Mouse (Mus musculus) CH12.LX (cell line): ENCODE data around the gene Pla2g4e. TPM values are rescaled to one million over a fixed set of nuclear protein-coding genes. Genes with fewer than 3 reads are reported as not detected.

ENCODE experiments used
- DNase-seq: peaks from one replicate; pipeline ENCODE4 v3.0.0-alpha.2; 2013; ENCODE audit errors: extremely low read depth
- H3K27ac ChIP-seq: 2 replicates; pipeline ENCODE4 v1.5.1; 2012; ENCODE audit warnings: low read depth, mild to moderate bottlenecking, control low read depth, moderate library complexity; ENCODE audit not compliant: insufficient read depth
- H3K27me3 ChIP-seq: replicated peaks from 2 replicates; pipeline ENCODE3; 2012; ENCODE audit warnings: inconsistent platforms
- H3K36me3 ChIP-seq, 2 experiments: replicated peaks in 1 of 2; 2 replicates each; pipeline versions ENCODE3 to v1.6.1; 2012; ENCODE audit warnings: inconsistent platforms in 1 of 2, low read length in 1 of 2, mild to moderate bottlenecking in 1 of 2, mixed read lengths in 1 of 2, moderate library complexity in 1 of 2; ENCODE audit not compliant: control insufficient read depth in 1 of 2, insufficient read depth in 1 of 2
- H3K4me1 ChIP-seq, 2 experiments: 2 replicates each; pipeline ENCODE4 v1.6.1; 2012; ENCODE audit warnings: inconsistent platforms in 1 of 2, moderate library complexity in 1 of 2; ENCODE audit not compliant: insufficient read depth in 2 of 2, control insufficient read depth in 1 of 2
- H3K4me2 ChIP-seq: 2 replicates; pipeline ENCODE4 v1.6.1; 2012; ENCODE audit warnings: low read depth, mild to moderate bottlenecking, control low read depth; ENCODE audit not compliant: poor library complexity, insufficient read depth, severe bottlenecking
- H3K4me3 ChIP-seq, 3 experiments: fragments of 150-350 bp in 1 of 3; sonication (generic) in 1 of 3; replicated peaks in 1 of 3; 2 replicates each; pipeline versions ENCODE3 to v1.5.1; 2011 to 2012; ENCODE audit warnings: low read depth in 2 of 3, low read length in 2 of 3, mild to moderate bottlenecking in 2 of 3, moderate library complexity in 2 of 3, control low read depth in 1 of 3, improper control_type of control experiment in 1 of 3, inconsistent platforms in 1 of 3, mixed read lengths in 1 of 3; ENCODE audit not compliant: poor library complexity in 1 of 3
- H3K79me2 ChIP-seq: replicated peaks from 2 replicates; pipeline ENCODE4 v1.6.1; 2012; ENCODE audit warnings: mild to moderate bottlenecking, moderate library complexity; ENCODE audit not compliant: control insufficient read depth, poor library complexity, insufficient read depth, severe bottlenecking; ENCODE audit errors: extremely low read depth
- H3K9ac ChIP-seq: 2 replicates; pipeline ENCODE4 v1.6.1; 2012; ENCODE audit warnings: low read depth, mild to moderate bottlenecking, control low read depth, moderate library complexity; ENCODE audit not compliant: insufficient read depth
- H3K9me3 ChIP-seq: replicated peaks from 2 replicates; pipeline ENCODE3; 2012; ENCODE audit warnings: low read length, inconsistent platforms, mixed read lengths
- BHLHE40 ChIP-seq: IDR thresholded peaks from 2 replicates; pipeline ENCODE4 v1.6.1; 2011; ENCODE audit warnings: mild to moderate bottlenecking, low read depth, low read length, improper control_type of control experiment
- E2F4 ChIP-seq: IDR thresholded peaks from 2 replicates; pipeline ENCODE4 v1.6.1; 2011; ENCODE audit warnings: low read depth, low read length, improper control_type of control experiment; ENCODE audit not compliant: insufficient replicate concordance
- ELF1 ChIP-seq: IDR thresholded peaks from 2 replicates; pipeline ENCODE4 v1.6.1; 2014; ENCODE audit warnings: low read depth, mild to moderate bottlenecking, inconsistent platforms, low read length, improper control_type of control experiment
- IRF4 ChIP-seq: IDR thresholded peaks from 2 replicates; pipeline ENCODE4 v1.6.1; 2014; ENCODE audit warnings: low read depth, mild to moderate bottlenecking, inconsistent platforms, low read length, improper control_type of control experiment
- JUN ChIP-seq: IDR thresholded peaks from 2 replicates; pipeline ENCODE4 v1.6.1; 2011; ENCODE audit warnings: low read depth, mild to moderate bottlenecking, low read length, improper control_type of control experiment, moderate library complexity; ENCODE audit not compliant: insufficient read depth
- MAX ChIP-seq: IDR thresholded peaks from 2 replicates; pipeline ENCODE4 v1.6.1; 2011; ENCODE audit warnings: low read length, improper control_type of control experiment
- MAZ ChIP-seq: IDR thresholded peaks from 2 replicates; pipeline ENCODE4 v1.6.1; 2012; ENCODE audit warnings: low read depth, mild to moderate bottlenecking, inconsistent platforms, low read length, improper control_type of control experiment, moderate library complexity
- MEF2A ChIP-seq: IDR thresholded peaks from 2 replicates; pipeline ENCODE4 v1.6.1; 2014; ENCODE audit warnings: low read depth, mild to moderate bottlenecking, inconsistent platforms, low read length, improper control_type of control experiment, borderline replicate concordance
- MXI1 ChIP-seq: IDR thresholded peaks from 2 replicates; pipeline ENCODE4 v1.6.1; 2011; ENCODE audit warnings: mild to moderate bottlenecking, low read depth, low read length, improper control_type of control experiment
- NELFE ChIP-seq: IDR thresholded peaks from 2 replicates; pipeline ENCODE4 v1.6.1; 2011; ENCODE audit warnings: low read depth, low read length, improper control_type of control experiment
- NRF1 ChIP-seq: IDR thresholded peaks from 2 replicates; pipeline ENCODE4 v1.6.1; 2014; ENCODE audit warnings: low read depth, mild to moderate bottlenecking, inconsistent platforms, low read length, improper control_type of control experiment, moderate library complexity
- RAD21 ChIP-seq: IDR thresholded peaks from 2 replicates; pipeline ENCODE4 v1.6.1; 2011; ENCODE audit warnings: low read depth, mild to moderate bottlenecking, low read length, improper control_type of control experiment, moderate library complexity
- TBP ChIP-seq: conservative IDR thresholded peaks from 2 replicates; pipeline ENCODE4 v1.6.1; 2011; ENCODE audit warnings: low read depth, low read length, improper control_type of control experiment
- TCF12 ChIP-seq: IDR thresholded peaks from 2 replicates; pipeline ENCODE4 v1.6.1; 2014; ENCODE audit warnings: low read depth, mild to moderate bottlenecking, inconsistent platforms, low read length, improper control_type of control experiment
- USF1 ChIP-seq: IDR thresholded peaks from 2 replicates; pipeline ENCODE4 v1.6.1; 2014; ENCODE audit warnings: low read depth, mild to moderate bottlenecking, inconsistent platforms, low read length, improper control_type of control experiment
- dilution Hi-C: fragments of 300-500 bp; cut with MboI; formaldehyde crosslinking; loops from 2 replicates; pipeline ENCODE4 v1.14.3; 2020; ENCODE audit warnings: low sequenced_read_pairs; ENCODE audit not compliant: extremely low pct_unique_long_range_greater_than_20kb, extremely low pct_ligation_motif_present
- in situ Hi-C: fragments of 300-500 bp; cut with MboI; formaldehyde crosslinking; loops from 3 replicates; pipeline ENCODE4 v1.14.3; 2019; ENCODE audit warnings: low sequenced_read_pairs, low pct_ligation_motif_present, low pct_unique_long_range_greater_than_20kb, mixed read lengths
- polyA plus RNA-seq: library from polyadenylated mRNA; unstranded; fragments of >175 nt; gene quantifications from 2 replicates; pipeline ENCODE4 v1.2.1, GENCODE M21; 2012; ENCODE audit warnings: low read depth; ENCODE audit not compliant: insufficient read length
- total RNA-seq, 2 experiments: library from RNA; depleted of rRNA; stranded (reverse); fragments of 300-350 nt in 1 of 2; fragments of >200 nt in 1 of 2; gene quantifications; 2 replicates each; pipeline ENCODE4 v1.2.3; 2012 to 2014

Pla2g4e gene
- total and polyA plus RNA-seq, 3 experiments: not detected

DNA sequence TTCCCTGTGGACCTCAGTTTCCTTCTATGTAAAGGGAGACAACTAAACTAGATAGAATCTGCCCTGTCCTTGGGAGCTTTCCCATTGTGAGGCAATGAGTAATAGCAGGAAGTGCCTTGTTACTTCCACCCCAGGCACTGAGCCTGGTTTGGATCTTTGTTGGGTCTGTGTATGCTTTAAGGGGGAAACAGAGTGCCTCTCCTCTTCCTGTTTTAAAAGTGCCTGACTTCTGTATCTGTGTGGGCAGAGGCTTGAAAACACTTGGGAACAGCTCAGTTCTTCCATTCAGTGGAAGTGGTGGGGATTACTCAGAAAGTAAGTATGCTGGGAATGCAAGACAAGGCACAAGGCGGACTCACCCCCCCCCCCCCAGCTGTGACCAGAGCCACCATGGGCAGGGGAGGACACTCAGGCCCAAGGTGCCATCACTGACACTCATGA lies 116.5 kb downstream of the Pla2g4e start:
- in situ Hi-C loops (no loop called here), dilution Hi-C loops (no loop called here)
- no peak overlapping the region for H3K4me2 ChIP-seq
- H3K27ac ChIP-seq: no peak overlapping the region
- H3K9me3 ChIP-seq: no peaks in the 10 kb centered on the region
- peaks cover 5 to 60% of the 10 kb centered on the region in 2 experiments for H3K36me3 ChIP-seq
- H3K79me2 ChIP-seq: no peaks in the 10 kb centered on the region
- DNase-seq: no peak
- H3K9ac ChIP-seq: no peak overlapping the region
- peaks cover 9 to 37% of the 10 kb centered on the region in 2 experiments for H3K4me1 ChIP-seq
- no peak for TF ChIP-seq TBP
- TF ChIP-seq IRF4: no peak
- TF ChIP-seq MEF2A: no peak
- TF ChIP-seq ELF1: no peak
- TF ChIP-seq BHLHE40: no peak
- TF ChIP-seq MXI1: no peak
- TF ChIP-seq MAX: no peak
- TF ChIP-seq NRF1: no peak
- no peak for TF ChIP-seq MAZ
- no peak for TF ChIP-seq NELFE
- TF ChIP-seq USF1: no peak
- H3K27me3 ChIP-seq: no peaks in the 10 kb centered on the region
- H3K4me3 ChIP-seq: no peak overlapping the region

DNA sequence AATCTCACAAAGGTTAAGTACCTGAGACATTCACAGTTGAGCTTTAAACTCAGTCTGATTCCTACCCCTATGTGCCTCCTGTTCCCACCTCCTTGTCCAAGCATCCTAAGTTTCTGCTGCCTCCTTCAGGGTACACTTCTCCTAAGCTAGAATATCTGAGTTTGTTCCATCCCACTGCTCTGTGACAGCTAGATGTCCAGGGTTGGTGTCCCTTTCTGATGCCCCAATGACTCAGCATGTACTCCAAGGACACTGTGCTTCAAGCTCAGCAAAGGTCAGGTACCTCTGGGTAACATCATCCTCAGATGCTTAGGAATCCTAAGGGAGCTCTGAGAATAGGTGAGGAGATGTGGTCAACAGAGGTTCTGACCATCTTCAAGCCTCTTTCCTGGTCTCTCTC lies 117.1 kb downstream of the Pla2g4e start:
- in situ Hi-C loops: no loop called here
- H3K27ac ChIP-seq: no peak overlapping the region
- peaks cover 4 to 31% of the 10 kb centered on the region in 2 experiments for H3K4me1 ChIP-seq
- H3K4me3 ChIP-seq: no peak overlapping the region
- peaks cover 5 to 59% of the 10 kb centered on the region in 2 experiments for H3K36me3 ChIP-seq
- H3K4me2 ChIP-seq: no peak overlapping the region
- dilution Hi-C loops: no loop called here
- H3K9ac ChIP-seq: no peak overlapping the region
- DNase-seq: no peak
- no peaks in the 10 kb centered on the region for H3K79me2 ChIP-seq
- no peaks in the 10 kb centered on the region for H3K9me3 ChIP-seq
- no peaks in the 10 kb centered on the region for H3K27me3 ChIP-seq
- TF ChIP-seq MEF2A (no peak), JUN (no peak), E2F4 (no peak), IRF4 (no peak), RAD21 (no peak), TBP (no peak), TCF12 (no peak), MAZ (no peak)
